Mouse (Mus musculus): Measurements from ENCODE around the gene Myo18a. TPM values are rescaled to one million over a fixed set of nuclear protein-coding genes. Genes with fewer than 3 reads are reported as not detected.

Myo18a gene
- polyA plus RNA-seq, 1 experiment: 23.5 TPM

- DNase-seq (ENCODE audit: low read depth): no peak
These were observed 134.1 kb downstream of the Myo18a start for GRCm38 (mm10) chr11:77896820-77897805.

- DNase-seq (ENCODE audit: low read depth): no peak
These were observed 137.1 kb downstream of the Myo18a start for GRCm38 (mm10) chr11:77900187-77900586.

- DNase-seq (ENCODE audit: low read depth): no peak
These were observed 137.7 kb downstream of the Myo18a start for GRCm38 (mm10) chr11:77900696-77901095.

- DNase-seq (ENCODE audit: low read depth): no peak
These were observed 138.3 kb downstream of the Myo18a start for GRCm38 (mm10) chr11:77901366-77901765.

- DNase-seq (ENCODE audit: low read depth): no peak
These were observed 138.8 kb downstream of the Myo18a start for GRCm38 (mm10) chr11:77901775-77902355.

- no peak for DNase-seq (ENCODE audit: low read depth)
These were observed 140.7 kb downstream of the Myo18a start for GRCm38 (mm10) chr11:77903761-77904160.

- DNase-seq (ENCODE audit: low read depth): no peak
These were observed 141.7 kb downstream of the Myo18a start for GRCm38 (mm10) chr11:77904707-77905106.

- DNase-seq (ENCODE audit: low read depth): peak; percentile 20
These were observed 143.1 kb downstream of the Myo18a start for GRCm38 (mm10) chr11:77906097-77906687.

- no peak for DNase-seq (ENCODE audit: low read depth)
These were observed 143.7 kb downstream of the Myo18a start for GRCm38 (mm10) chr11:77906747-77907174.

- DNase-seq (ENCODE audit: low read depth): no peak
These were observed 145.4 kb downstream of the Myo18a start for GRCm38 (mm10) chr11:77908468-77908867.

- no peak for DNase-seq (ENCODE audit: low read depth)
These were observed 146.3 kb downstream of the Myo18a start for GRCm38 (mm10) chr11:77909376-77909775.

GRCm38 (mm10) chr11:77909776-77910175 lies 146.7 kb downstream of the Myo18a start:
- no peak for DNase-seq (ENCODE audit: low read depth)

- DNase-seq (ENCODE audit: low read depth): no peak
These were observed 150.5 kb downstream of the Myo18a start for GRCm38 (mm10) chr11:77913505-77913904.

- no peak for DNase-seq (ENCODE audit: low read depth)
These were observed 151.7 kb downstream of the Myo18a start for GRCm38 (mm10) chr11:77914598-77915260.

Other genes starting within 250 kb of the Myo18a start
- 21.7 and 34.2 TPM in 2 replicates for gene Abhd15, start 248.1 kb upstream of the Myo18a start, polyA plus RNA-seq (2012; rRNA removed)
- gene Trp53i13, start 247.3 kb upstream of the Myo18a start, polyA plus RNA-seq (2012; rRNA removed): 20.1 and 20.4 TPM in 2 replicates
- not detected in 2 replicates for gene Gm10392, start 244.0 kb upstream of the Myo18a start, polyA plus RNA-seq (2012; rRNA removed)
- gene Taok1, start 155.4 kb upstream of the Myo18a start, polyA plus RNA-seq (2012; rRNA removed): 7.6 and 9.8 TPM in 2 replicates
- 10.4 and 11.1 TPM in 2 replicates for gene Nufip2, start 77.1 kb upstream of the Myo18a start, polyA plus RNA-seq (2012; rRNA removed)
- gene Cryba1, start 38.0 kb upstream of the Myo18a start, polyA plus RNA-seq (2012; rRNA removed): not detected in 2 replicates
- gene Gm10277, start 24.5 kb downstream of the Myo18a start, polyA plus RNA-seq (2012; rRNA removed): 0.07 TPM in 1 of 2 replicates, not detected in the other
- gene Pipox, start 130.8 kb downstream of the Myo18a start, polyA plus RNA-seq (2012; rRNA removed): 7.4 and 9.6 TPM in 2 replicates
- gene Sez6, start 167.6 kb downstream of the Myo18a start, polyA plus RNA-seq (2012; rRNA removed): 1.2 and 1.3 TPM in 2 replicates
- 33.5 and 45.5 TPM in 2 replicates for gene Phf12, start 219.5 kb downstream of the Myo18a start, polyA plus RNA-seq (2012; rRNA removed)